Mouse (Mus musculus): ENCODE results near the gene Asic2. TPM values are rescaled to one million over a fixed set of nuclear protein-coding genes. Genes with fewer than 3 reads are reported as not detected.

Asic2 gene
- polyA plus RNA-seq, 1 experiment from 2014 or later: 0.35 TPM

DNA sequence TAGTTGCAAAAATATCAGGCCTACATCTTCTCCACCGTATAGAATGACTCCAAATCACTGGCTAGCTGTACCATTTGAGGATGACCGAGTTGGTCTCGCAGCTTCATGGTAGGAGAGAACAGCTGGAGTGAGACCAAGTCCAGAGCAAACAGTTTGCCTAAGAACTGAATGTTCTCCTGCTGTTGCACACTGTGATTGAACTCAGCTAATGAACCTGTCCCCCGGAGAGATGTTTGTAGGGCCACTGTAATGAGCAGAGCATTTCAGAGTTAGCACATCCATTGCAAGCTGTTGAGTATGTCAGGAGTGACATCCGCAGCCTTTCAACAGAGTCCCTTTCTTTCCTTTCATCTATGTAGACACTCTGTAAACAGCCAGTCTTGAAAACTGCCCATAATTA, 993.6 kb downstream of the Asic2 start:
- no peaks in the 10 kb centered on the region for H3K9me3 ChIP-seq (replicated peaks)
- H3K4me3 ChIP-seq (replicated peaks): no peak overlapping the region
- H3K9ac ChIP-seq: no peak overlapping the region
- 76% methylated on average over 5 of the region's 5 CpGs for WGBS
- no peak overlapping the region for H3K27ac ChIP-seq (replicated peaks)
- no peak overlapping the region for H3K4me2 ChIP-seq (replicated peaks)
- no peak for ATAC-seq (ENCODE audit: insufficient number of reproducible peaks, low FRiP score, low TSS enrichment, low read depth)
- no peaks in the 10 kb centered on the region for H3K36me3 ChIP-seq
- H3K4me1 ChIP-seq: no peaks in the 10 kb centered on the region
- no peaks in the 10 kb centered on the region for H3K27me3 ChIP-seq

- no peak for ATAC-seq (ENCODE audit: insufficient number of reproducible peaks, low FRiP score, low TSS enrichment, low read depth)
- Histone ChIP-seq H3K4me1 (no peaks in the 10 kb centered on the region), H3K9ac (no peak overlapping the region), H3K4me2 (replicated peaks) (no peak overlapping the region), H3K4me3 (replicated peaks) (no peak overlapping the region), H3K36me3 (no peaks in the 10 kb centered on the region), H3K27ac (replicated peaks) (no peak overlapping the region), H3K27me3 (no peaks in the 10 kb centered on the region), H3K9me3 (replicated peaks) (no peaks in the 10 kb centered on the region)
- WGBS: 54% methylated on average over 6 of the region's 6 CpGs
Observed at GRCm38 (mm10) chr11:80973976-80974375, 994.3 kb downstream of the Asic2 start.

DNA sequence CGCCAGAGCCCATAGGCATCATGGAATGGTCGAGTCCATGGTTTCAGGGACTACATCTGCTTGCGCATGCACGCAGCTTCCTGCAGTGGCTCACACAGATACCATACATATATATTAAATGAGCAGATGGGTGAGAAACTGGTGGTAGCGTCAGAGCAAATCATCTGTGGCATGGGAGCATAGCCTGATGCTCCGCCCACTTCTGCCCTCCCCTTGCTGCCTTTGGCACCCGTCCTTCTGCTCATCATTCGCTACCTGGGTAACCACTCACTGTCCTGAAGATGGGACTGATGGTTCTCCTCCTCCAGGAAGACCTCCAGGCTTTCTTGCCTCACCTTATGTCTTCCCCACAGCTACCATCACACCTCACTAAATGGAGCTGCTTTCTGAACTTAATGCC, 995.0 kb downstream of the Asic2 start:
- no peak for ATAC-seq (ENCODE audit: insufficient number of reproducible peaks, low FRiP score, low TSS enrichment, low read depth)
- H3K4me3 ChIP-seq (replicated peaks): no peak overlapping the region
- no peak overlapping the region for H3K27ac ChIP-seq (replicated peaks)
- H3K27me3 ChIP-seq: no peaks in the 10 kb centered on the region
- H3K9me3 ChIP-seq (replicated peaks): no peaks in the 10 kb centered on the region
- no peaks in the 10 kb centered on the region for H3K4me1 ChIP-seq
- no peak overlapping the region for H3K4me2 ChIP-seq (replicated peaks)
- no peaks in the 10 kb centered on the region for H3K36me3 ChIP-seq
- WGBS: 90% methylated on average over 8 of the region's 8 CpGs
- H3K9ac ChIP-seq: no peak overlapping the region

DNA sequence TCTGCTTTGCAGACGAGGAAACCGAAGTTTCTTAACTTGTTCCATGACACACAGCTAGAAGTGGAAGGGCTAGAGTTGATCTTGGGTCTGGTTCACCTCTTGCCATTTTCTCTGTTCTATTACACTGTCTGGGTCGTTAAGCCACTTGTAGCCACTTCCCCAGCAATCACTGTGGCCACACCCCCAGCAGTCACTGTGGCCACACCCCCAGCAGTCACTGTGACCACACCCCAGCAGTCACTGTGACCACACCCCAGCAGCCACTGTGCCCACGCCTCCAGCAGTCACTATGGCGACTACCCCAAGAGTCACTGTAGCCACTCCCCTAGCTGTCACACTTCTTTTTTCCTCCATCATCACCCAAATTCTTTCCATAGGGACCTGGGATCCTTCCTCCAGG, 1000.7 kb downstream of the Asic2 start:
- no peak for ATAC-seq (ENCODE audit: insufficient number of reproducible peaks, low FRiP score, low TSS enrichment, low read depth)
- Histone ChIP-seq H3K27ac (replicated peaks) (no peak overlapping the region), H3K9ac (no peak overlapping the region), H3K4me2 (replicated peaks) (no peak overlapping the region), H3K27me3 (no peaks in the 10 kb centered on the region), H3K4me1 (no peaks in the 10 kb centered on the region), H3K36me3 (no peaks in the 10 kb centered on the region), H3K9me3 (replicated peaks) (no peaks in the 10 kb centered on the region), H3K4me3 (replicated peaks) (no peak overlapping the region)
- WGBS: 55% methylated on average over 5 of the region's 5 CpGs

DNA sequence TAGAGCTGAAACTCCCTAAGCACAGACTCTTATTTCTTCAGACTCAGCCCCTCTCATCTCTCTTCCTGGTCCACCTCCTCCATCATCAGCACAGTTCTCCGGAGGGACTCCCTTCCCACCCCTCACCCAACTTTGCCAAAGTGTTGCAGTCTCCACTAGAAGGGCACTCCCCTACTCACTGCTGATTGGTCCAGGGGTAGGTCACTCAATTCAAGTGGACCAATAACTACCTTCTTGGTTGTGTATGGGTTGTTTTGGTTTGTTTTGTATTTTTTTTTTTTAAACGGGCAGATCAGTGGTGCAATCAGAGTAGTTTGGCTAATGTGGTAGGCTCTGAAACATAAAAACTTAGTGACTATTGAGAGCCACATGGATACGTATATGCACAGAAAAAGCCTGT, 1002.2 kb downstream of the Asic2 start:
- Histone ChIP-seq H3K4me1 (no peaks in the 10 kb centered on the region), H3K36me3 (no peaks in the 10 kb centered on the region), H3K27me3 (no peaks in the 10 kb centered on the region), H3K9ac (no peak overlapping the region), H3K4me2 (replicated peaks) (no peak overlapping the region), H3K9me3 (replicated peaks) (no peaks in the 10 kb centered on the region), H3K4me3 (replicated peaks) (no peak overlapping the region), H3K27ac (replicated peaks) (no peak overlapping the region)
- ATAC-seq (ENCODE audit: insufficient number of reproducible peaks, low FRiP score, low TSS enrichment, low read depth): no peak
- WGBS: 52% methylated on average over 3 of the region's 3 CpGs

GRCm38 (mm10) chr11:80961326-80961725, 1006.9 kb downstream of the Asic2 start:
- no peaks in the 10 kb centered on the region for H3K9me3 ChIP-seq (replicated peaks)
- no peak overlapping the region for H3K9ac ChIP-seq
- no peak overlapping the region for H3K4me2 ChIP-seq (replicated peaks)
- no peak overlapping the region for H3K27ac ChIP-seq (replicated peaks)
- H3K27me3 ChIP-seq: peaks cover 4% of the 10 kb centered on the region; the same call in 1 of the 2 replicates
- 52% methylated on average over 1 of the region's 1 CpGs for WGBS
- ATAC-seq (ENCODE audit: insufficient number of reproducible peaks, low FRiP score, low TSS enrichment, low read depth): no peak
- H3K4me3 ChIP-seq (replicated peaks): no peak overlapping the region
- no peaks in the 10 kb centered on the region for H3K4me1 ChIP-seq
- H3K36me3 ChIP-seq: no peaks in the 10 kb centered on the region

DNA sequence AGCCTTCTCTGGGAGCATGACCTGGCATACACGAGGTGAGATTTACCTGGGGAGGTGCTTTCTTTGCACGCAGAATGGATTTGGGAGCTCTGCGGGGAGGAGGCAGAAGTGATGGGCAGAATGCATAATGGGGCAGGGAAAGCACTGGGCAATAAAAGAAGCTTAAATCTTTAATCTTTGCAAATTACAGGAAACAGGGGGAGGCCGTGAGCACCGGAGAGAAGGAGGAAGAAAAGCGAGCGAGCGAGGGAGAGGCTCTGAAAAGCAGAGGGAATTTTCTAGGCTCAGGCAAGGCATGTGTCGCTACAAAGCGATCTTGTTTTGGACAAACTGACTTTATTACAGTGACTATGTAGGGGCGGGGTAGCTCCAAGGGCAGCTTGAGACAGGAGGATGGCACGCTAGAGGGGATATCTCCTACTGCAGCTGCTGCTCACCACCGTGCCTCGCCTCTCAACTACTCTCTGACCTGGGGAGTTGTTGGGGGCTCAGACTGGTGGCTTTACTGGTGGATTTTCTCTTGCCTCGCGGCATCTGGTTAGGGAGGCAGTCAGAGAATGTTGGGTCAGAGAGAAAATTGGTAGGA, 1010.1 kb downstream of the Asic2 start:
- no peak overlapping the region for H3K27ac ChIP-seq (replicated peaks)
- 4% methylated on average over 16 of the region's 16 CpGs for WGBS
- H3K9ac ChIP-seq: no peak overlapping the region
- H3K4me3 ChIP-seq (replicated peaks): no peak overlapping the region
- no peaks in the 10 kb centered on the region for H3K4me1 ChIP-seq
- no peaks in the 10 kb centered on the region for H3K36me3 ChIP-seq
- no peak for ATAC-seq (ENCODE audit: insufficient number of reproducible peaks, low FRiP score, low TSS enrichment, low read depth)
- no peaks in the 10 kb centered on the region for H3K9me3 ChIP-seq (replicated peaks)
- peaks cover 4% of the 10 kb centered on the region for H3K27me3 ChIP-seq
- no peak overlapping the region for H3K4me2 ChIP-seq (replicated peaks)

DNA sequence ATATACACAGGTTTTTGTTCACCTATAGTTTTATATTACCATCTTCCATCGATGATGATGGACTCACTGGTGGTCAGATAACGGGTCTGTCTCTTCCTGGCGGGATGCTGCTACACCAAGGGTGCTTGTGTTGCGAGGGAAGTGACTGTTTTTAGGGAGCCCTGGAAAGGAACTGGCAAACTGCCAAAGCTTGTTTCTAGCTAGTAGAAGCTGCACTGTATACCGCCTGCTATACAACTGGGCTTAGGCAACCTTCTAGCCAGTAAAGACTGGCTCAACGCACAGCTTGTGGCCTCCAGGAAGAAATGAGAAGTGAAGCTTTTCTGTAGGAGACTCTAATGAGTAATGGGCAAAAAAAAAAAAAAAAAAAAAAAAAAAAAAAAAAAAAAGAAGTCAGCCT, 1012.3 kb downstream of the Asic2 start:
- Histone ChIP-seq H3K4me2 (replicated peaks) (no peak overlapping the region), H3K4me1 (no peaks in the 10 kb centered on the region), H3K27me3 (peaks cover 4% of the 10 kb centered on the region), H3K9me3 (replicated peaks) (no peaks in the 10 kb centered on the region), H3K36me3 (no peaks in the 10 kb centered on the region), H3K4me3 (replicated peaks) (no peak overlapping the region), H3K27ac (replicated peaks) (no peak overlapping the region), H3K9ac (no peak overlapping the region)
- ATAC-seq (ENCODE audit: insufficient number of reproducible peaks, low FRiP score, low TSS enrichment, low read depth): no peak
- 74% methylated on average over 6 of the region's 6 CpGs for WGBS

DNA sequence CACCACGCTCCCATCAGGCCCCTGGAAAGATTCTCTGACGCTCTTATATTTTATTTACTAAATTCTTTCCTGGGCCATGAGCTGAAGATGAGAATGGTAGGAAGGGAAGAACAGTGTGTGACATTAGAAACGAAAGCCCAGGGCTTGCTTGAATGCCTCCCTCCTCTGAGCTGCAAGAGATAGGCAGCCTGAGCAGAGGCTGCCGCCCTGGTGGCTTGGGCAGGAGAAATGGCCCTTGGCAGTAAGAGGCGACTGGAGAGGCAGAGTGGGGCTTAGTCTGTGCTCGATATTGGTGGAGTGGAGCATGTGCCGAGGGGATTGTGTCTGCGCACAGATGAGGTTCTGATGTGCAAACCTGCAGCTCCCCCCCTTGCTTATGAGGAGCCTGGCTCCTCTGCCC, 1014.1 kb downstream of the Asic2 start:
- Histone ChIP-seq H3K9ac (no peak overlapping the region), H3K4me1 (no peaks in the 10 kb centered on the region), H3K27me3 (peaks cover 4% of the 10 kb centered on the region), H3K9me3 (replicated peaks) (no peaks in the 10 kb centered on the region), H3K27ac (replicated peaks) (no peak overlapping the region), H3K4me3 (replicated peaks) (no peak overlapping the region), H3K4me2 (replicated peaks) (no peak overlapping the region), H3K36me3 (no peaks in the 10 kb centered on the region)
- WGBS: 81% methylated on average over 8 of the region's 8 CpGs
- ATAC-seq (ENCODE audit: insufficient number of reproducible peaks, low FRiP score, low TSS enrichment, low read depth): no peak

GRCm38 (mm10) chr11:80949068-80949738, 1019.1 kb downstream of the Asic2 start:
- ATAC-seq (ENCODE audit: insufficient number of reproducible peaks, low FRiP score, low TSS enrichment, low read depth): no peak
- Histone ChIP-seq H3K27me3 (no peaks in the 10 kb centered on the region; the same call in 1 of the 2 replicates), H3K27ac (replicated peaks) (no peak overlapping the region), H3K9me3 (replicated peaks) (no peaks in the 10 kb centered on the region), H3K9ac (no peak overlapping the region), H3K4me3 (replicated peaks) (no peak overlapping the region), H3K4me2 (replicated peaks) (no peak overlapping the region), H3K4me1 (no peaks in the 10 kb centered on the region), H3K36me3 (no peaks in the 10 kb centered on the region)
- 76% methylated on average over 11 of the region's 11 CpGs for WGBS

GRCm38 (mm10) chr11:80948103-80948502, 1020.2 kb downstream of the Asic2 start:
- Histone ChIP-seq H3K4me1 (no peaks in the 10 kb centered on the region), H3K36me3 (no peaks in the 10 kb centered on the region), H3K9ac (no peak overlapping the region), H3K4me2 (replicated peaks) (no peak overlapping the region), H3K4me3 (replicated peaks) (no peak overlapping the region), H3K27me3 (no peaks in the 10 kb centered on the region), H3K27ac (replicated peaks) (no peak overlapping the region), H3K9me3 (replicated peaks) (no peaks in the 10 kb centered on the region)
- ATAC-seq (ENCODE audit: insufficient number of reproducible peaks, low FRiP score, low TSS enrichment, low read depth): no peak
- WGBS: 38% methylated on average over 2 of the region's 2 CpGs

DNA sequence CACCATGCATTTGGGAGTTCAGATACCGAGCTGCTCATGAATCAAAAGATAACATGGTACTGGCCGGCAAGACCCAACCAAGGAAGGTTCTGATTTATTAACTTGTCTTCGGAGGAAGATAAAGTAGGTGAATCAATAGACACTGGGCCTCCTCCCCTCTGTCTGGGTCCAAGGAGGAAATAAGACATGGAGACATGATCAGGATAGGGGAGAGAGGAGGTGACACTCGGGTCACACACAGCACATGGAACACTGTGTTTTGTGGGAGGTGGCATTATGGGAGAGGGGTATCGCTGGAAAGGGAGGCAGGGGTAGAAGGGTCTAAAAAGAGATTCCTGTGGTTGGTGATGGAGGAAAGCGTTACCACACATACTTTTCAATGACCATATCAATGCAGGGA, 1022.1 kb downstream of the Asic2 start:
- Histone ChIP-seq H3K4me2 (replicated peaks) (no peak overlapping the region), H3K27me3 (no peaks in the 10 kb centered on the region), H3K4me3 (replicated peaks) (no peak overlapping the region), H3K4me1 (no peaks in the 10 kb centered on the region), H3K27ac (replicated peaks) (no peak overlapping the region), H3K9me3 (replicated peaks) (no peaks in the 10 kb centered on the region), H3K9ac (no peak overlapping the region), H3K36me3 (no peaks in the 10 kb centered on the region)
- 88% methylated on average over 6 of the region's 6 CpGs for WGBS
- ATAC-seq (ENCODE audit: insufficient number of reproducible peaks, low FRiP score, low TSS enrichment, low read depth): no peak
